Mouse (Mus musculus) ES-E14 (cell line): ENCODE measurements around the gene Mlst8.

Experiments
- HCFC1 ChIP-seq: IDR thresholded peaks from 2 replicates; pipeline ENCODE4 v1.6.1; 2012; ENCODE audit warnings: low read length, inconsistent platforms, borderline replicate concordance; ENCODE audit not compliant: insufficient read depth
- ZC3H11A ChIP-seq: IDR thresholded peaks from 2 replicates; pipeline ENCODE4 v1.6.1; 2012; ENCODE audit warnings: low read depth, mild to moderate bottlenecking, inconsistent platforms, low read length, borderline replicate concordance
- ZNF384 ChIP-seq: IDR thresholded peaks from 2 replicates; pipeline ENCODE4 v1.6.1; 2012; ENCODE audit warnings: low read depth, low read length, inconsistent platforms

DNA sequence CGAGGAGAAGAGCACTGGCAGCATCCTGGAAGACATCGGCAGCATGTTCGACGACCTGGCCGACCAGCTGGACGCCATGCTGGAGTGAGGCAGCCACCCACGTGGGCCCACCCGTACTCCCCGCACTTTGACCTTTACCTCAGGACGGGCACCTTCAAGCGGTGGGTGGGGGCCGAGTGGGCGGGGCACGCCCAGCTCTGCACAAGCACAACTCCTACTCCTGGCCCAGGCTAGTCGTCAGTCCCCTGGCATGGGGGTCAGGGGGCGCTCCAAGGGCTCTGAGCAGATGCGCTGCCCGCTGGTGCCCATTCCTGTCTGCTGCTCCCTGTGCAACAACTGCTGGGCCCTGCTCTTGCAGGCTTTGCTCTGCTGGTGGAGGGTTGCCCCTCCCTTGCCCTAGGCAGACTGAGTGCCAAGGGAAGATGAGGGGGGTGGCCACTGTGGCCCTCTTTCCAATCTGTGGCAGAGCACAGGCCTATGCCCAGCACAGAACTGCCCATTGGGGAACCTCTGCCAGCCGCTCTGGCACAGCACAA, 28.3 kb upstream of the Mlst8 start:
- no peak for TF ChIP-seq ZC3H11A
- TF ChIP-seq HCFC1, result no peak
- TF ChIP-seq ZNF384, result no peak
